Mouse (Mus musculus) frontal cortex, postnatal 25 days (tissue): ENCODE data around the gene a.

Experiments
- DNase-seq, 2 experiments: peaks; one replicate each; pipeline ENCODE4 v3.0.0; 2022; ENCODE audit warnings: low spot score in 2 of 2

a gene

DNA sequence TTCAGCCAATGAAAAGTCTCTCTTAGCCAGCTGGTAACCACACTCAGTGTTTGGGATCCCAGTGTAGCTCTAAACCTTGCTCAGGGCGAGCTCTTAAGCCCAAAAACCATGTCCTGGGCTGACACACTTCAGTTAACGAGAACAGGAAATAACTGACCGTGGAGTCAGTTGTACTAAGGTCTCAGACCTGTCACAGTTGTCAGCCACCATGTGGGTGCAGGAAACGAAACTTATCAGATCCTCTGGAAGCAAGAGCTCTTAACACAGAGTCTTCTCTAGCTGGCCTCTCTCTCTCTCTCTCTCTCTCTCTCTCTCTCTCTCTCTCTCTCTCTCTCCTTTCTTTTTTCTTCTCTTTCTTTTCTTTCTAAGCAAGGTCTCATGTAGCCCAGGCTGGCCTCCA is 302.2 kb downstream of the a start:
- DNase-seq: no peak

DNA sequence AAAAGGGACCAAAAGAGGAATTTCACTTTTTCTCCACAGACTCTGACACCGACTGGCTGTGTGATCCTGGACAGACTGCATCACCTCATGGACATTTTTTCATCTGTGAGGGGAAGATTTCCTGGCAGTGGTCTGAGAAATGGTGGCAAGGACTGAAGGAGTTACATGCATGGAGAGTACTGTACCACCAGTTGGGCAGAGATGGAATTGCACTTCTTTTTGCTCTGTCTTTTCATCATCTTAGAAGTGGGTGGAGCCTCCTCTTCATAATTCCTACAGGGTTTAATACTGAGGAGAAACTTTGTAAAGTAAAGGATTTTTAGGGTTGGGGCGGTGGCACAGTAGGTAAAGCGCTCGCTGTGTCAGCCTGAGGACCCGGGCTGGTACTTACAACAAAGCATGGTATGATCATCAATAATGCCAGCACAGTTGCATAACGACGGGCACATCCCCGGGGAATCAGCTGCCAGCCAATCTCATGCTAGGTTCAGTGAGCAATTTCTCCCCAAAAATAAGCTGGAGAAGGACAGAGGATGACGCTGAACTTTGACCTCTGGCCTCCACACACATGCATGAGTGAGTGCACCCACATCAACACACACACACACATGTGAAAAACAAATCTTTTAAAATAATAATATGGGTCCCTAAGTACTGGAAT is 307.6 kb downstream of the a start:
- DNase-seq: no peak

DNA sequence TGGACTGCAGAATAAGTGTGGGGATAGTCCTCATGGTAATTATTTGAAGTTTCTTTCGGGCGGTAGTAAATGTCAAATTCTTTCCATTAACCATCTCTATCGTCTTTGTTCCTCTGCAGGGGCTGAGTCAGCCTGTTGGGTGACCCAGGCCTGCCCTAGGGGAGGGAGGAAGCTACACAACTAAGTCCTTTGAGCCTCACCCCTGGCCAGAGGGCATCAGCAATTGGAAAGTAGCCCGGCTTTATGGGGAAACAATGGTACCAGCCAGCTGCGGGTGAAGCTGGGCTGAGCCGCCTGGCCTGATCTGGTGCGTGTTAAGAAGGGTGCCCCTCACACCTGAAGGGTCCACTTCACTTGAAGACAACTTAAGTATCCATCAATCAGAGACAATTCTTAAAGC is 308.2 kb downstream of the a start:
- no peak for DNase-seq

DNA sequence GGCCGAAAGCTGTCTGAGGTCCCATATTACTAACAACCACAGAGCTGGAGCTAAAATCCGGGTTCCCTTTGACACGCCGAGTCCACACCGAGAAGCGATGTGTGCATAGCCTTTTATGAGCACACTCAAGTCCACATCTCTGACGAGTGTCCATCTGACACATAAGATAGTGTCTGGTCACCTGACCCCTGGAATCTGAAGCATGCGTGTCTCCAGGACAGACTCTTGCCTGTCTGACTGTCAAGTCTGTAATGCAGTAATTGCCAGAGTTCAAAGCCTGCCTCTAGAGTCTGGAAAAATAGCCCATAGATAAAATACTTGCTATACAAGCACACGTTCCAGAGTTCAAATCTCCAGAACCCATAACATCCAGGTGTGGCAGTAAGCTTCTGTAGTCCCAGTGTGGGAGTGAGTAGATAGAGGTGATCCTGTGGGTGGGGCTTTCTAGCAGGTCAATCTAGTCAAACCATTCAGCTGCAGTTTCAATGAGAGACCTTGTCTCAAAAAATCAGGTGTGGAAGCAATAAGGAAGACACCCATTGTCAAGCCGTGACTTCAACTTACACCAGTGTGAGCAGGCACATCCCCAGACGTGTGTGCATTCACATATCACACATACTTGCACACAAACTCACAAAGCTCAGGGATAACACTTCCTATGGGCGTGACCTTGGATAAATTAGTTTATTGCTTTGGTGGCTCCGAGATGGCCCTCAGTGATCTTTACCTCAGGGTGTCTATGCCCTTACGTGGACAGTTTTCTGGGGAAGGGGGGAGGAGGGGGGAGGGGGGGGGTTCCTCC is 309.0 kb downstream of the a start:
- DNase-seq: no peak
